Mouse (Mus musculus) cerebral cortex, adult 2 months (tissue): ENCODE results near the gene Tmed2.

Source experiments
- WGBS: fragments of 180-500 bp; shearing (Covaris S2); methylation state at CpG from one replicate; pipeline ENCODE4 v1.1.7; 2018; 5-methylcytosine and 5-hydroxymethylcytosine counted together

Gene Tmed2

DNA sequence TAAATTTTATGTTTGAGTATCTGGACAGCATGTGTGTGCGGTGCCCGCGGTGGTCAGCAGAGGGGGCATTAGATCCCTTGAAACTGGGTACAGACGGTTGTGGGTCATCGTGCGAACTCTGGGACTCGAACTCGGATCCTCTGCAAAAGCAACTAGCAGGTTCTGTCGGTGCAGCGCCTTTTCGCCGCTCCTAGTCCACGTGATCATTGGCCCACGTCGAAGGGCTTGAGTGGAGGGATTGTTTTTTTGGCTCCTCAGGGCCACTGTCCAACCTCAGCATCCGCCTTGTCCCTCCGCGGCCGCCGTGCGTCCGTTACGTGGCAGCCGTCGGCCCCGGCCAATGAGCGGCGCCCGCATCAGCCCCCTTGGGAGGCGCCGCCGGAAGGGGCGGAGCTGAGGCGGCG lies at the start of gene Tmed2:
TSS of gene Tmed2 (plus strand) at position 313 of the 404 bp plus-strand sequence.
- under 1% methylated on average over 29 of the region's 35 CpGs for WGBS

DNA sequence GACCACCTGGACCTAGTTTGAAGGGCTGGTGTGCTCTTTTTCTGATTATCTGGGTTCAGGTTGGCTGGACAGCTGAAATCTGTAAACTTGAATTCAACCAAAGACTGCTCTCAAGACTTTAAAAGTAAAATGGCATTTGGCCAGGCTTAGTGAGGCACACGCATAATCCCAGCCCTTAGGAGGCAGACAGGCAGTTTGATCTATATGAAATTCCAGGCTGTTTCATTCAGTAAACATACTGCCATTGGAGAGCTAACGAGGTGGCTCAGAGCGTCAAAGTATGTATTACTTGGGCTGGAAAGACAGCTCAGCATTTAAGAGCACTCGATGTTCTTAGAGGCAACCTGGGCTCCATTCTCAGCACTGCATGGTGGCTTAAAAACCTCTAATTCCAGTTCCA lies 48.8 kb upstream of the Tmed2 start:
- 55% methylated on average over 4 of the region's 4 CpGs for WGBS

DNA sequence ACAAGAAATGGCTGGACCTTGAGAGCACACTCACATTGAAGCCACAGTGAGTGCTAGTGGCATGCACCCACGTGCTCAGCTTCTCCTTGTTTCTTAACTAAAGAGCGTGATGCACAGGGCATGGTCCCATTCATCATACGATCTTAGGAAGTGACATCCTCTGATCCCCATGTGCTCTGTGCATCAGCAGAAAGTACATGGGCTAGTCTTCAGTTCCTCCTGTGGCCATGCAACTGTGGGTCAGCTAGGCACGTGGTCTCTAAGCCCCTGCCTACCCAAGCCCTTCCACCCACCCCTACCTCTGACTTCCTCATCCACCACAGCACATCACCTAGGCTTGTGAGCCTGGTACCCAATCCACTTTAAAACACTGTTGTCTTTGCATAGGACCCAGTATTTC lies 47.9 kb upstream of the Tmed2 start:
- WGBS: 79% methylated on average over 4 of the region's 4 CpGs

DNA sequence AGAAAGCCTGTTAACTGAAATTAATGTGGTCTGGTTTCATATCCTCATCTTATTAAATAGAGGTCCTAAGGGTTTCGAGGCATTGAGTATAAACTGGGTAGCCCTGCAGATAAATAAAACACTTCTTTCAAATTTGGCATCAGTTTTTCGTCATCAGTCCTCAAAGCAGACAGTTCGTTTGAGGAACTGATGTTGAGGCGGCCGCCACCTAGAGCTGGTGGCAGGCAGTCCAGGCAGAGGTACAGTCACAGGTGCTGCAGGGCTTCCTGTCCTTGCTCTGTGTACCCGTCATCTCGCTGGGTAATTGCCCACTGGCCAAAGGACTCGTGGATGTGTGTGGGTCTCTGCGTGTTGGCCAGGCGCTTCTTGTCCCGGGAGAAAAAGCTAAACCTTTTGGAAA lies 47.0 kb upstream of the Tmed2 start:
- 83% methylated on average over 11 of the region's 11 CpGs for WGBS

DNA sequence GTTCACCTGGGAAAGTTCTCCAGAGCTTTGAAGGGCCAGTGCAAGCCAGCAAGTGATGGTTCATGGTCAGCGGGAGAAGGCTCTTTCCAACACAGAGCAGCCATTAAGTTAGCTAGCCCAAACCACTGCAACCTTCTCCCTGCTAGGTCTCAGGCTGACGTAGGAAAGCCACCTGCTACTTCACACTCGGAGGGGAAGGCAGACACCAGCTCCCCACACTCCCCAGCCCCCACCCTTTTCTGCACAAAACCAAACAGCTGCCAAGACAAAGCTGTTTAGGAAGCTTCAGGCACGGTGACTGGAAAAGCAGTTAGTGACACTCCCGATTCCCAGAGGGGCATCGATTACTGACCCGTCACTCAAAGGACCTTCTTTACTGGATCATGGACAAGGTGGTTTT lies 44.9 kb upstream of the Tmed2 start:
- 49% methylated on average over 7 of the region's 7 CpGs for WGBS

DNA sequence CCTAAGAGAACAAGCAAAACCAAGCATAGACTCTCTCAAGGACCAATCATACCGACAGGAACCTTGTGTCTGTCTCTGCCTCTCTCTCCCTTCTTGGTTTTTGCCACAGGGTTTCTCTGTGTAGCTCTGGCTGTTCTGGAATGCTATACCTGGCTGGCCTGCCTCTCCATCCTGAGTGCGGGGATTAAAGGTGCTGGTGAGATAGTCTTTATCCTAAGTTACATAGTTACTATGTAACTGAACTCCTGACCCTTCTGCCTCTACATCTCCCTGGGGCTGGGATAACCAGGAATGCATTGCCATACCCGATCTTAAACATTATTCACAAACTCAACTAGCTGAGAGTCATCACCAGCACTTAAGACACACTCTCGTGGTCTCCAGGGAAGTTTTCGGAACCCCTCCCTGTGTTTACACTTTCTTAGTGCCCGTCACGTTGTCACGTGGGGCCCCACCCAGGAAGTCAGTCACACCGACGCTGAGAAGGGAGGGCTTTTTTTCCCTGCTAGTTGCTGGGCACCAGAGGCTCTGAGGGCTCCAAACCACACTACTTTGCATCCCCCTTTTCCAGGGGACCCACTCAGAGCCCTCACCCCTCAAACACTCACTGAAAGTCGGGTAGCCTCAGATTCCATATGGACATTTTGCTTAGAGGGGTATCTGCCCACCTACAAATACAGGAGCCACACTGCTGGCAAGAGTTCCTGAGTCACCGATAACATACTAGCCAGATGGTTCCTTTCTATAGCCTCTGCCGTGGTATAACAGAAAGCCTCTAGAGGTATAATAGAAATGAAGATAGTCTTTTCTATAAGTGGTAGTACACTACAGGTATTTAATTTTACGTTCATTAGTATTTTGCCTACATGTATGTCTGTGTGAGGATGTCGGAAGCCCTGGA lies 43.6 kb upstream of the Tmed2 start:
- 66% methylated on average over 15 of the region's 15 CpGs for WGBS

DNA sequence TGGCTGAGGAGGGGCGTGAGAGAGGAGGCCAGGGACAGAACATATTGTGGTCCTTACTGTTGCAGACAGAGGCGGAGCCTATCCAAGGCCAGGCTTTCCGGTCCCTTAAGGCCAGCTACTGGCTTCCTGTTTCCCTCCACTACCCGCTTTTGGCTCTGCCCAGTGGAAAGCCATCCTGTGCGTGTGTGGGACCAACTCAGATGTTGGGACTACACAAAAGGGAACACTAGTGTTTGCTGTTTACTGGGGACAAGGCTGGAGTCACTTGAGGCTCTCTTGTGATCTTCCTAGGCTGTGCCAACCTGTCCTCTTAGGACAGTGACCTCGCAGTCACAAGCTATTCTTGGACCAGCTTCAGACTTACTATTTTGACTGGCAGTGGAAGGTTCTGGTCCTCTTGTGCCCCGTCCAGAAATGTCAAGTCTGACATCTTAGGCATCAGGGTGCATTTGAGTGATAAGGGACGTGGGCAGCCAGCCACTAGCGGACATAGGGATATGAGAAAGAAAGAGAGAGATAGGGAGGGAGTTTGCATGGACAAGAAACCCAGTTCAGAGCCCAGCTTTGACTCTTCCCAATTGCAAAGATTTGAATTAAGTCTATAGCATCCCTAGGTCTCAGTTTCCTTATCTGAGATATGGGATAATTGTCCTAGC lies 42.1 kb upstream of the Tmed2 start:
- WGBS: 43% methylated on average over 9 of the region's 9 CpGs

DNA sequence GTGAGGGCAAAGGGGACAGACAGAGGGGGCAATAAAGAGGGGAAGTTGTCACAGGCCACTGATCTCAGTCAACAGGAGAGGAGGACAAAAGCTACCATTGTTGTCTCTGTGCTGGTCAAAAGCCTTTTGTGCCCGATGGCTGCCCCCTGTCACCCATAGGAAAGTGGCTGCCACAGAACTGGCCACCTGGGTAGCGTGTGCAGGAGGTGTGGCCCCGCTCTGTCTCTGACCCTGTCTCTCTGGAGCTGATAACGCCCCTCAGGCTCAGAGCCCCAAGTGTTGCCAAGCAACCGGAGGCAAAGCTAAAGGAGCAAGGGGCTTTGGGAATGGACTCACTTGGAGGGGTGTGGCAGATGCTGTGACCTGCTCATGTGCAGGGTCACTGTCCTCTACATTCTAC lies 41.5 kb upstream of the Tmed2 start:
- WGBS: 50% methylated on average over 5 of the region's 5 CpGs

DNA sequence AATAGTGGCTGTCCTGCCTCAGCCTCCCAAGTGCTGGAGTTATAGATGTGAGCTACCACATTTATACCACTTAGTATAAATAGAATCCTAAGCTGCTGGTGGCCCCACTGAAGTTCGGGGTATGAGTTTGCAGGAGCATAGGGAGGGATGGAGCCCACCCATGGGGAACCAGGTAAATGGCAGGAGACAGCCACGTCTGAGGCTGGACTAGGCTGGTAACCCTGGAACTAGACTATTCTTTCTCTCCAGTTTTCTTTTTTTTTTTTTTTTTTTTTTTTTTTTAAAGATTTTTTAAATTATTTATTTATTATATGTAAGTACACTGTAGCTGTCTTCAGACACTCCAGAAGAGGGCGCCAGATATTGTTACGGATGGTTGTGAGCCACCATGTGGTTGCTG lies 40.5 kb upstream of the Tmed2 start:
- 74% methylated on average over 3 of the region's 4 CpGs for WGBS

DNA sequence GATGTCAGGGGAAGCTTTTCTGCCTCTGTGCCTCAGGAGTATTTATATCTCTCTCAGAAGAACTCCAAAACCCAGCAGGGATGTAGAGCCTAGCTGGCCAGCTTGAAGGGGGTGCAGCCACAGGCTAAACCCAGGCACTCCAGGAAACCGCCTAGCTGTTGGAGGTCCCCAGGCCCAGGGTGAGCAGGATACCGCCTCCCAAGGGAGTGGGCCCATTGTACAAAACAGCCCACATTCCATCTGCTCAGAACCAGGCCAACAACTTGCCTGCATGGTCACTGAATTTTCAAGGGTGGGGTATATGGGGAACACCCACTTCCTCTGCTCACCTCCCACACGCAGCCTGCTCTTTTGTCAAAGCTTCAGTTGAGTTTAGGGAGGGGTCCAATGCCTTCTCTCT lies 39.9 kb upstream of the Tmed2 start:
- WGBS: 59% methylated on average over 3 of the region's 3 CpGs

DNA sequence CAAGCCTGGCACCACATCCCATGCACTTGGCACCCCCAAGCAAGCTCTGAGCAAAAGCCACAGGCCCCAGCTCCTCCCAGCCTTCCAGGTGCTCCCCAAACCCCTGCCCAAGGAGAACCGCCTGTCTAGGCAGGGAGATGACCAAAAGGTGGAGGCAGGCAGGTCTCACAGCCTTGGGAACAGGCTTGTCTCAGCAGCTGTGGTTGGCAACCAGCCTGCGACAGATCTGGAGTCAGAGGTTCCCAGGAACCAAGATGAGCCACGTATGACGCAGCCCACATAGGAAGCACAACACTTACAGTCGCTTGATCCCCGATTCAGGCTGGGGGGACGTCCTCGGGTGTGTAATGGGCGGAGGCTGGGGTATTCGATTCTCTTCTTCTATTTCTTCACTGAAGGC lies 39.0 kb upstream of the Tmed2 start:
- 75% methylated on average over 10 of the region's 10 CpGs for WGBS

DNA sequence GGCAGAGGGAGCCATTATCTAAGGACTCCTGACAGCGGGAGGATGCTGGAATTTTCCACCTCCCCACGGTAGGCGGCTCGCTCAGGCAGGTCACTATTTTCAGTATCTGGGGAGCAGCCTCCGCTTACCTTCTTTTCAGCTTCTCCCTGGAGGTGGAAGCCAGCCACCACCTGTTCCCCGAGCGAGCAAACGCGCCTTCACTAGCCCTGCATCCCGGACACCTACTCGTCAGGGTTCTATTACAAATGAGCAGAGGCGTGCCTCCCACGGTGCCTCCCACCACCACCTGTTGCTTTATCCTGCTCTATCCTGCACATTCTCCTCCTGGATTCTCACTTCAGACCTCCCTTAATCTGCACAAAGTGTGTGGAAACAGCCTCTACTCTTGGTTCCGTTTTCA lies 36.8 kb upstream of the Tmed2 start:
- 44% methylated on average over 14 of the region's 14 CpGs for WGBS

DNA sequence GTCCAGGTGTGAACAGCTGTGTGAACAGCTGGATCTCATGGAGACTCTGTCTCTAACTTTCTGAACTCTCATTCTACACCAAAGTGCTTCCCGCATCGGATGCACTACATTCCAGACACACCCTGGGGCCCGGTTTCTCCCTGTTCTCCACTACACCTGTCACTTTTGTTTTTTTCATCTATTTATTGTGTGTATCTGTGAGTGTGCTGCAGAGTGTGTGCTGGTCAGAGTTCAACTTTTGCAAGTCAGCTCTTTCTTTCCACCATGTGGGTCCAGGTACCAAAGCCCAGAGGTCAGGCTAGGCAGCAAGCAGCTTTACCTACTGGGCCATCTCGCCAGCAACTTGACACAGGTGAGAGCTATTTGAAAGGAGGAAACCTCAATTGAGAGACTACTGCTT lies 35.3 kb upstream of the Tmed2 start:
- WGBS: 97% methylated on average over 4 of the region's 4 CpGs

DNA sequence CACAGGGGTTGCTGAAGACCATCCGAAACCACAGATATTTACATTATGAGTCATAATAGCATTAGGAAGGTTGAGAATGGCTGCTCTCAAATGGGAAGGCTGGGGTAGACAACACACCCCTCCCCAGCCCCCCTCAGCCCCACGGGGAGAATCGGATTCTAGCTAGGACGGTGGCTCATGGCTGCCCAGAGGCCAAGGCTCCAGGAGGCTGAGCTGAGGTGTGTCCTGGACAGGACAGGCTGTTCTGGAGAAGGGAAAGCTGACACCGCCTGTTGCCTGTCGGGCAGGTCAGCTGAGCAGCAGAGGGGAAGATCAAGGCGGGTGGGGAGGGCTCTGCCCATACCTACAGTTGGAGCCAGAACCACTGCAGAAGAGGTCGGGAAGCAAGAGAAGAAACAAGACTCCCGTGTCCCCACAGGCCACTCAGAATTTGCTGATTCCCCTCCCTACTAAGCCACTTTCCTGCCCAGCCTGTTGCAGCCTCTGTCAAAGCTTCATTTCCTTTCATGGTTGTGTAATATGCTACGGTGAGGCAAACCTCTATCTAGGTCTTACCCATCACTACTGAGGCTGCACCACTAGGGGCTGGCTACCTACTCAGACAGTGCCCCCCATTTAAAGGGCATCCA lies 33.6 kb upstream of the Tmed2 start:
- 75% methylated on average over 10 of the region's 10 CpGs for WGBS

DNA sequence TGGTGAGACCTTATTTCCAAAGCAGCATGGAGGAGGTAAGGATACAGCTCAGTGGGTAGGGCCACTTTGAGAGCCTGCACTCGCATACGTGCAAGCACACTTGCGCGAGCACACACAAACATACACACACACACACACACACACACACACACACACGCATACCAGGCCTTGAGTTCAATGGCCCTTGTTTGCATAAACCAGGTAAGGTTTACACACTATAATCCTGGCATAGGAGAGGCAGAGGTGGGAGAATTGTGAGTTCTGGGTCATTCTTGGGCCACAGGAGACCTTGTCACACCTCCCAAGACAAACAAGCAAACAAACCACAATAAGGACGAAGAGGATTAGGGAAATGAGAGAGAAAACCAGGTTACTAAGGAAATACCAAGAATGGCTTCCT lies 31.3 kb upstream of the Tmed2 start:
- WGBS: 95% methylated on average over 6 of the region's 6 CpGs

DNA sequence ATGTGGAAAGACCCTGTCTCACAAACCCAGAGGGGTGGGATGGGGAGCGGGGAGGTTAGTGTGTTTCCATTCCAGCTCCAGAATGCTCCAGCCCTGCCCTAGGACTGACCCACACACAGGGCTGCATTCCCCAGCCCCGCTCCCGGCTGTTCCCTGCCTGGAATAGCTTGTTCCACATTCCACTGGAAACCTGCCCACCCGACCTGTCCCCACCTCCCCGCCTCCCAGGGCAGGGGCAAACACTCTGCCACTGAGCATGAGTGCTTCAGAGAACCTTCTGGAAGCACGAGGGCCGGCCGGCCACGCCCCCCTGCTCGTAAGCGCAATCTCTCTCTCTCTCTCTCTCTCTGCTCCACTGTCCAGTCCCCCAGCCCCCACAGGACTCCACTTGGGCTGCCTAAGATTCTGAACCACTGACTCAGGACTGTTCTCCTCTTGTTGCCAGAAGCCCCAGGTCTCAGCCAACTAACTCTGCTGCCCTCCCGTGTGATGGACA lies 30.7 kb upstream of the Tmed2 start:
- WGBS: 79% methylated on average over 12 of the region's 12 CpGs

DNA sequence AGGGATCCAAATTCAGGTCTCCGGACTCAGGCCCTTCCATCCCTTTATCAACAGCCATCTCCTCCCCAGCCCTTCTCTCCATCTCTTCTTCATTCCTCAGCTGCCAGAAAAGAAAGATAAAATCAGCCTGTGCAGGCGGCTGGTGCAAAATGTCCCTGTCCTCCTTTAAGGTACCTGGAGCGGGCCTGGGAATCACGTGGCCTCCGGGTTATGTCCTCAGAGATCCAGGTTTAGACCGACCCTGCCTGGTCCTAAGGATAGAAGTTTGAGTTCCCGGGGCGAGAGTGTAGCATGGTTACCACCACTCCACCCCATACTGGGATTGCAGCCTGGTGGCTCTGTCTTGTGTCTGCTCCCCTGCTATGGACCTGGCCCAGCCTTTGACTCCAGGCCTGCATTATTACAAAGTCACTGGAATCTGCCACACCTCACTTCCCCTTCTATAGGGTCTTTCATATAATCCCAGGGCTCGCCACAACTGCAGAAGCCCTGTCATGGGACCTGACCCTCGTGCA lies 29.9 kb upstream of the Tmed2 start:
- WGBS: 76% methylated on average over 10 of the region's 10 CpGs

DNA sequence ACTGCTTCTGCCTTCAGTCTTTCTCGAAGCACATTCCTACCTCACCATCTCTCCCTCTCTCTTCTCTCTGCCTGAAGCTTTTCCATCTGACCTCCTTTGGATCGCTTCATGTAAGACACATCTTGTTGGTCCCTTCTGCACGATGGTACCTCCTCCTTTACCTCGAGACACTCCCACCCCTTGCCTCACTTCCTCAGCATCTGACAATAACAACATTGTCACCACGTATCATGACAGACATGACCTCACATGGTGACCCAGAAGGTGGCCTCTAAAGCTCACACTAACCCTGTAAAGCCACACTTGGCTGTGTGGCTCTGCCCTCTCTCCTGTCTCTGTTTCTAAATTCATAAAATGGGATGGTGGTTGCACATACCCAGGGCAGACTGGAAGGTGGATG lies 24.7 kb upstream of the Tmed2 start:
- WGBS: 72% methylated on average over 5 of the region's 5 CpGs

DNA sequence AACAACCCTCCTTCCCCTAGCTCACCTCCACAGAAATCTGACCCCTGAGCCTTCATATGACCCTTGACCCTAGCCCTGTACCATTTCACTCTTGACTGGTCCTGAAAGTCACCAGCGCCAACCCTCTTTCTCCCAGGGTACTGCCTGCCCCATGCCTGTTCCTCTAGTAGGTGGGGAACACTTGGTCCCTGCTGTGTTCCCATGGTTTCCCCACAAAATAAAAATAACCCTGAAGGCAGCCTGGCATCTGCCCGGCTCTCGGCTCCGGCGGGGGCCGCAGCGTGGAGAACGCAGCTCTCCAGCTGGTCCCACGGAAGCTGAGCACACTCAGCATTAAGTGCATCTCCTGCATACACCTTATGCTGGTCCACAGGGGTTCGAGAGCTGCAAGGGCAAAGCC lies 21.8 kb upstream of the Tmed2 start:
- 31% methylated on average over 10 of the region's 10 CpGs for WGBS

DNA sequence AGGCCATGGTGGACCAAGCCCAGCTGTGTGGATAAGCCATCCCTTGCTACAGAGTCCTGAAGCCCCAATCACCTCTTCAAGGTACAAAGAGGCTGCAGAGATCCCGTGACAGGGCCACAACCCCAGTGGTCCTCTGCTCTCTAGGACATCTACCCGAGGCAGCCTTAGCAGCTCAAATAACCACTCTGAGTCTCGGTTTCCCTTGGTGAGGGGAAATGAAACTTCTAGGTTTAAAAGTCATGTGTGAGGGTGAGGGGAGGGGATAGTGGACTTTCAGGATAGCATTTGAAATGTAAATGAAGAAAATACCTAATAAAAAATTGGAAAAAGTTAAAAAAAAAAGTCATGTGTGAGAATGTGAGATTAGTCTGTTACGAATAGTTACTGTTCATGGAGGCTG lies 18.9 kb upstream of the Tmed2 start:
- 89% methylated on average over 4 of the region's 4 CpGs for WGBS

DNA sequence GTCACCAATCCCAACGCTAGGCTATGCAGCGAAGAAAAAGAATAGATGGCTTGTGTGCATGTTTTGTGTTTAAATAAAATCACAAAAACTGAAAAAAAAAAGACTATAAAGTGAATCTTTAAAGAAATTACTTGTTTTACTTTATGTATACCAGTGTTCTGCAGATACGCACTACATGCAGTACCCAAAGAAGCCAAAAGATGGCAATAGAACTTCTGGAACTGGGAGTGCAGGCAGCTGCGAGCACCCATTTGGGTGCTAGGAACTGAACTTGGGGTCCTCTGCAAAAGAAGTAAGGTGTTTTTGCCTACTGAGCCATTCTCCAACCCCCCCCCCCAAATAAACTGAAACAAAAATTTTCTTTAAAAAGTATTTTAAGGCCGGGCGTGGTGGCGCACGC lies 17.5 kb upstream of the Tmed2 start:
- WGBS: 94% methylated on average over 8 of the region's 8 CpGs

DNA sequence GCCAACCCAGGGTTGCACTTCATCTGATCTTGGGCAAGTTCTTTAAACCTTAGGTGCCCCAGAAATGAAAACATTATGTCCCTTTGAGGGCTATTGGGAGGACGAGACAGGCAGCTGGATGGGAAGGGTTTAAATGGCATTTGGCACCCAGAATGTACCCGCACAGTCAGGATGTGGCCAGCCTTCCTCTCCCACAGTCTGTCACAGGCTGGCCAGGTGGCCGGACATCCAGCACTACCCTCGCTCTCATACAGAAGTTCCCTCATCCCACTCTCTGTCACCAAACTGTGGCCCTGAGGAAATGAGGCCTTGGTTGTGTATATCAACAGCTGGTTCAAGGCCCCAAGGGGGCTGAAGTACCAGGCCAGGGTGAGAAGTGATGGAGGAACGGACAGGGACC lies 15.6 kb upstream of the Tmed2 start:
- 68% methylated on average over 5 of the region's 5 CpGs for WGBS

DNA sequence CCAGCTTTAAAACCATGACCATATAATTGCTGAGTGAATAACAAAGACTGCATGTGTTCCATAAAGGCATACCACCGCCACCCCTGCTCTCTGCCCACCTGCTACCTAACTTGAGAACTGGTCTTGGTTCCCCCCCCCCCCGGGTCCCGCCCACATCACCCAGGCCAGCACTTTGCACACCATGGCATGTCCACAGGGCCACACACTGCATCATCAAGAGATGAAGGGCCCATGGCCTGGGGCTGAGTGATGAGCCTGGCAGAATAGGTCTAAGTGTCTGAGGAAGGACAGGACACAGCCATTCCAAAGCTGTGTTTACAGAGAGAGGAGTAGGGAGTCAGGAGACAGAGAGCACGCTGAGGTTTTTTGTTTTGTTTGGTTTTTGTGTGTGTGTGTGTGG lies 12.1 kb upstream of the Tmed2 start:
- WGBS: 54% methylated on average over 4 of the region's 4 CpGs
